Mouse (Mus musculus) left cerebral cortex, postnatal 25 days (tissue): ENCODE measurements around the gene Jade1. TPM values are rescaled to one million over a fixed set of nuclear protein-coding genes. Genes with fewer than 3 reads are reported as not detected.

Source experiments
- DNase-seq, 2 experiments: peaks; one replicate each; pipeline ENCODE4 v3.0.0; 2022; ENCODE audit warnings: low spot score in 2 of 2, mixed read lengths in 1 of 2
- intact Hi-C: fragments of 180-260 bp; cut with DNase I; formaldehyde crosslinking; loops from one replicate; pipeline ENCODE4 v1.15.1; 2025
- total RNA-seq, 2 experiments: library from RNA; stranded (reverse); gene quantifications; 2 replicates each; pipeline ENCODE4 v1.2.3; 2021

Gene Jade1
- total RNA-seq, 2 experiments from 2014 or later: 36.8 to 42.5 TPM

- intact Hi-C loops: loop anchor here (2.0 to 5.0 kb wide), 2 partner anchors 27 to 409 kb away; no protein-coding TSS in a partner anchor
Observed at GRCm38 (mm10) chr3:41591651-41592170, 36.2 kb downstream of the Jade1 start.

GRCm38 (mm10) chr3:41592805-41593204 is 37.3 kb downstream of the Jade1 start:
- DNase-seq: peak in 1 of 2 experiments; percentile 66
- intact Hi-C loops: loop anchor here (2.0 to 5.0 kb wide), 2 partner anchors 28 to 411 kb away; no protein-coding TSS in a partner anchor

More at GRCm38 (mm10) chr3:41591651-41592170, 36.2 kb downstream of the Jade1 start:
- DNase-seq: no peak

GRCm38 (mm10) chr3:41594097-41594879 is 38.8 kb downstream of the Jade1 start:
- intact Hi-C loops: loop anchor here (5.0 kb wide), 1 partner anchor 412 kb away; no protein-coding TSS in a partner anchor
- no peak for DNase-seq

- no peak for DNase-seq
- intact Hi-C loops: loop anchor here (5.0 kb wide), 1 partner anchor 248 kb away; no protein-coding TSS in a partner anchor
Observed at GRCm38 (mm10) chr3:41595010-41595409, 39.5 kb downstream of the Jade1 start.

DNA sequence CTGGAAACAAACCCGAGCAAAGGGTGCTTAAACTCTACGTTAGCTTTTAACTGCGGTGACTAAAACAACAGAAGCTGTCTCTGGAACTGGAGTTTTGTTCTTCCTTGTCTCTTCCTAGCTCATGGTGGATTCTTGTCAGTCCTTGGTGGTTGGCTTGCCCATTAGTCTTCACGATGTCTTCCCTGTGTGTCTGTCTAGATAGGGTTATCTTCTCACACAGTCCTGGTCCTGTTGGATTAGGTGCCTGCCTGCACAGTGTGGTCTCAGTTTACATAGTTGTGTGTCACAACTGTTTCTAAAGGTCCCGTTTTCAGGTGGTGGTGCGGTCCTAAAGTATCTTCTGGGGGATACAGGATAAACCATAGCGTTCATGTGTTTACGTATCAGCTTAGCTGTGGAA is 41.5 kb downstream of the Jade1 start:
- intact Hi-C loops: loop anchor here (5.0 kb wide), 1 partner anchor 250 kb away; no protein-coding TSS in a partner anchor
- DNase-seq: no peak

- intact Hi-C loops: loop anchor here (5.0 kb wide), 1 partner anchor 251 kb away; no protein-coding TSS in a partner anchor
- DNase-seq: no peak
Observed at GRCm38 (mm10) chr3:41598412-41598811, 42.9 kb downstream of the Jade1 start.

- intact Hi-C loops: loop anchor here (5.0 kb wide), 1 partner anchor 252 kb away; no protein-coding TSS in a partner anchor
- DNase-seq: no peak
Observed at GRCm38 (mm10) chr3:41599226-41599625, 43.7 kb downstream of the Jade1 start.

- no peak for DNase-seq
- intact Hi-C loops: loop anchor here (5.0 kb wide), 1 partner anchor 253 kb away; no protein-coding TSS in a partner anchor
Observed at GRCm38 (mm10) chr3:41599806-41600589, 44.5 kb downstream of the Jade1 start.

DNA sequence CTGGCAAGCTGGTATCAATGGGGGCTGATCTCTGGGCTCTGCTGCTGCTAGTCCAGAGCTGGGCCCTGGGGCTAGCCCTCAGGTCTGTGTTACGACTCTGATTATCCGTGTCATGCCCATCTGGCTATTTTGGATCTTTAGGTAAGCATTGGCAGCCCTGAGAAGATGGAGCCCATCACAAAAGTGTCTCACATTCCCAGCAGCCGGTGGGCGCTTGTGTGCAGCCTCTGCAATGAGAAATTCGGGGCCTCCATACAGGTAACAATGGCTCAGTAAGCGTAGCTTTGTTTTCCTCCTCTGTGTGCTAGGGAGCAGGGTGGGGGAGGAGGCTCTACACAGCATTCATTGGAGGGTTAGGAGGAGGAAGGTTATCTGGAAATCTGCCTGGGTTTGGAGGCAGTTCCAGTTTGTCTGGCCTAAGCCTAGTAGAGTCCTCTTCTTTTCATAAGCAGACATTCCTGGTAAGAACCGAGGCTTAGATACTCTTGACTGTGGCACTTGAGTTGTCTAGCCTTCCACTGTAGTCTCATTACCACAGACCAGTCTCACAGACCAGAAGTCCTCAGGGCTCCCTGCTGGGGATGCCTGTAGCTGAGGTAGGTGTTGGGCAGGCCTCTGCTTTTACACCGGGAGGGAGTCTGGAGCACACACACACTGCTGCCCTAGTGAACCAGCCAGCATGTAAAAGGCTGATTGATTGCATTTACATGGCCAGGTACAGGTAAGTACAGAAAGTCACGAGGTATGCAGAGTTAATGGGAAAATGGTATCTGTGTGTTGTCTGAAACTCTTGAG is 45.9 kb downstream of the Jade1 start:
- no peak for DNase-seq
- intact Hi-C loops: no loop called here

GRCm38 (mm10) chr3:41602933-41603332 is 47.4 kb downstream of the Jade1 start:
- DNase-seq: no peak
- intact Hi-C loops: no loop called here

DNA sequence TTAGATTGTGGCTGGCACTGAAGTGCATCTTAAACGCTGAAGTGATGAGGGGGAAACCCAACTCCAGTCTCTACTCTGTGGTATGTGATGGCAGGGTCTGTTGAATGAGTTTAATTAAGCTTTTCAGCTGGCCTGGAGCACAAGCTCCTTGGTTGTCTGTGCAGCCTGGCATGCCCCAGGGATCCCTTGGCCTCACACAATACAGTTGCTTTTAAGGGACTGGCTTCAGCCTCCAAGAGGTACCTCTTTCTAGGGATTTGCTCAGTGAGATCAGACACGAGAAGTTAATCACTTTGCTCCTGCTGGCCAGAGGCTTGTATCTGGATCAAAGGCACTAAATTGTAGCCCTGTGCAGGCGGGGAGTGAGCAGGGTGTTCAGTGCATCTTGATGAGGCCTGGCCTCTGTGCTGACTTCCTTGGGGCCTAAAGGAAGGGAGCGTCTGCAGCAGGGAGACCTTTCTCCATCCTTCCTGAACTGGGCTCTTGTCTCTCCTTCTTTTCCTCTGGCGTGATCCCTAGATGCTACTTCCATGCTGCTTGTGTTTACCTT is 48.0 kb downstream of the Jade1 start:
- DNase-seq: no peak
- intact Hi-C loops: no loop called here

DNA sequence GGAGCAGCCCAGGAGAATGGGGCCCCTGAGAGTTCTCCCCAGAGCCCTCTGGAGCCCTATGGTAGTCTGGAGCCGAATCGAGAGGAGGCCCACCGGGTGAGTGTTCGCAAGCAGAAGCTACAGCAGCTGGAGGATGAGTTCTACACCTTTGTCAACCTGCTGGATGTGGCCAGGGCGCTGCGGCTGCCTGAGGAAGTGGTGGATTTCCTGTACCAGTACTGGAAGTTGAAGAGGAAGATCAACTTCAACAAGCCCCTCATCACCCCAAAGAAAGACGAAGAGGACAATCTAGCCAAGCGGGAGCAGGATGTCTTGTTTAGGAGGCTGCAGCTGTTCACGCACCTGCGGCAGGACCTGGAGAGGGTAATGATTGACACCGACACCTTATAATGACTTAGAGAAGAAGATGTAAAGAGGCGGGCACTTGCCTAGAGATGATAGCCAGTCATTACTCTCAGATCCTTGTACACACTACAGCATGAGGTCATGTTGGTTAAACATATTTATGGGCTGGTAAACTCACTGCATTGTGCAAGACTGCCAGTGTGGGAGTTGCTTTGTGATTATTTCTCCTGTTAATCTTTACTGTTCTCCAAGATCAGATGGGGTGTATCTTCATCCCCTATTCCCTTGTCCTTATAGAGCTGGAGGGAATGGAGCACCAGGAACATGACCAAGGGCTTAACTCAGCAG is 49.2 kb downstream of the Jade1 start:
- no peak for DNase-seq
- intact Hi-C loops: no loop called here

DNA sequence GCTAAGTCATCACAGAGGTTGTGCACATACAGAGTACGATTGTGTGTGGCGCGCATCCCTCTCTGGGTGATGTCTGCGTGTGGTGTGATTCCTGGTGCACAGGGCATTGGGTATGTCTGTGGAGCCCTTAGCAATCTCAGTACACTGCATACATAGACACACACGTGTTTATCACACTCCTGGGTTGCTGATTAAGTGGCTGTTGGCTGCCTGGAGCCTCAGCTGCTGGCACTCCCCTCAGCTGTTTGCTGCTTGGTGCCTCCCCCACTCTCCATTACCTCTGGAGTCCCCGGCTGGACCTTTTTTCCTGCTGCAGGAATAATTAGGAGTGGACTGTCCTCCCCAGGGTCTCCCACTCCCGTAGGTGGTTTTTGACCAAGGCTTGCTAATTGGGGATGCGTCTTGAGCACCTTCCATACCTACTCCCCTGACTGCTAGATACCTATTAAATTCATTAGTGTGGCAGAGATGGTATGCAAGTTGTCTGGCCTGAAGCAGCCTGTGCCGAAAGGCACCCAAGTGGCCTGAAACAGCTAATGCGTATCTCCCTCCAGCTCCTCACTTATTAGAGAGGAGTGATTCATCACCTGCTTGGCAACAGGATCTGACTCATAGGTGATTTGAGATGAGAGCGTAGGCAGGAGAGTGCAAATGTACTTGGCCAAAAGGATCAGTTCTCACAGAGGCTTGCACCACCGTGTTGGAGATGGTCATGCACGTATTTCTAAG is 50.2 kb downstream of the Jade1 start:
- intact Hi-C loops: no loop called here
- DNase-seq: no peak

GRCm38 (mm10) chr3:41606330-41606664 is 50.8 kb downstream of the Jade1 start:
- DNase-seq: no peak
- intact Hi-C loops: no loop called here

DNA sequence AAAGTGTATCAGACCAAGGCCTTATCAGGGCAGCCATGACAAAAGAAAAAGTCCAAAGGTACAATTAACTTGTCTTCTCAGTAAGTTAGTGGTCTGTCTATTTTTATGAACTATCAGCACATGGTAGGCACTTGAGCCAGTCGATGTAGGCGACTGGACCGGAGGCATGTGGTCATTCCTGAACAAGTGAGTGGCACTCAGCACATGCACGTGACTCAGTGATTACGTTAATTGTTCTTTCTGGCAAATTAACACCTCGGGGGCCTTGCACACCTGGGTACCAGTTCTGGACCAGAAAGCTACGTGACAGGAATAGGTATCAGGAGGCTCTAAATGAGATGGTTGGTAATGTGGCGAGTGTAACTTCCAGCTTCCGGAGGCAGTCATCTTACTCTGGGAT is 51.5 kb downstream of the Jade1 start:
- intact Hi-C loops: no loop called here
- no peak for DNase-seq

DNA sequence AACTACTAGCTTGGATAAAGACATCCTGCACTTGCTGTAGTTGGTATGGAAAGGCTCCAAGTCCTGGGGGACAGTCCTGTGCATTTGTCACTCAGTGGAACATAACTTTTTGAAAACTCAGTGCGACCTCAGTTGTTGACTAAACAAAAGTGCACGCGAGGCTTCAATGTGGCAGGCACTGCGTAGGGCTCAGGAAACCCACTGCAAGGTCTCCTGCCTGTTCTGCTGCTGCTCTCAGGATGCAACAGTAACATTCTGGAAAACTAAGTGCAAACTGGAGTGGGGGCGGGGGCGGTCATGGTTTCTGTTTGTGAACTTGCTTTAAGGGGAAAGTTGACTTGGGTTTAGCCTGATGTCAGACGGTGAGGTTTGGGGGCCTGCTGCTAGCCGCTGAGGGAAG is 51.9 kb downstream of the Jade1 start:
- no peak for DNase-seq
- intact Hi-C loops: no loop called here

GRCm38 (mm10) chr3:41609071-41609470 is 53.5 kb downstream of the Jade1 start:
- no peak for DNase-seq
- intact Hi-C loops: no loop called here

DNA sequence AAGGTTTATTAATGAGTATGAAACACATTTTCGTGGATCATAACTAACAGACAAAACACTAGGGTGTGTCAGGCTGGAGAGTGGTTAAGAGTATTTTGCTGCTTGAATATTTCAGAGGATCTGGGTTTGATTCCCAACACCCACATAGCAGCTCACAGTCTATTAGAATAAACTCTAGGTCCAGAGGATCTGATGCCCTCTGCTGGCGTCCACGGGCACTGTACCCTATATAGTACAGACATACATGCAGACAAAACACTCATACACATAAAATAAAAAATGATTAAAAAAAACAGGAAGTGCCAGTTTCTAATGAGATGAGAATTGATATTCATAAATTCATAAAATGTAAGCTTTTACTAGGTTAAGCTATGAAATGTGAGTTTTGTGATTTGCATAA is 56.7 kb downstream of the Jade1 start:
- DNase-seq: no peak
- intact Hi-C loops: no loop called here
